Mouse (Mus musculus) layer of hippocampus, postnatal 14 days (tissue): ENCODE measurements around the gene Abca7. TPM values are rescaled to one million over a fixed set of nuclear protein-coding genes. Genes with fewer than 3 reads are reported as not detected.
"Not testable (repeated sequence)": the region's sequence is repeated elsewhere in the genome, so short reads cannot be mapped to it uniquely, and the experiment has no call there.

ENCODE experiments used
- DNase-seq, 2 experiments: peaks; one replicate each; pipeline ENCODE4 v3.0.0; 2021 to 2022; ENCODE audit warnings: low spot score in 2 of 2, mixed read lengths in 1 of 2
- long read RNA-seq, 2 experiments: library from polyadenylated mRNA; stranded (forward); transcript quantifications; one replicate each; pipeline ENCODE4 v2.0.0; 2021
- total RNA-seq, 2 experiments: library from RNA; stranded (reverse); gene quantifications; 2 replicates each; pipeline ENCODE4 v1.2.3; 2021

Gene Abca7
- total RNA-seq: 10 to 100 TPM in 1 of 2 experiments, 1 to 10 TPM in 1; 9.8 to 10.5 TPM
- long read RNA-seq, experiment 1, partial matches to known transcripts: 2 of 10 reads
- long read RNA-seq, experiment 1, other reads (novel, unspliced or antisense): 8 of 10 reads
- long read RNA-seq, experiment 2, full-length matches to known transcripts: 3 of 11 reads
- long read RNA-seq, experiment 2, partial matches to known transcripts: 1 of 11 reads
- long read RNA-seq, experiment 2, other reads (novel, unspliced or antisense): 7 of 11 reads

- peak; percentile 94 to 96 for DNase-seq
These were observed at the start of gene Abca7 for GRCm38 (mm10) chr10:79996272-79997033. Gene Abca7 (plus strand): TSS chr10:79996494.

DNA sequence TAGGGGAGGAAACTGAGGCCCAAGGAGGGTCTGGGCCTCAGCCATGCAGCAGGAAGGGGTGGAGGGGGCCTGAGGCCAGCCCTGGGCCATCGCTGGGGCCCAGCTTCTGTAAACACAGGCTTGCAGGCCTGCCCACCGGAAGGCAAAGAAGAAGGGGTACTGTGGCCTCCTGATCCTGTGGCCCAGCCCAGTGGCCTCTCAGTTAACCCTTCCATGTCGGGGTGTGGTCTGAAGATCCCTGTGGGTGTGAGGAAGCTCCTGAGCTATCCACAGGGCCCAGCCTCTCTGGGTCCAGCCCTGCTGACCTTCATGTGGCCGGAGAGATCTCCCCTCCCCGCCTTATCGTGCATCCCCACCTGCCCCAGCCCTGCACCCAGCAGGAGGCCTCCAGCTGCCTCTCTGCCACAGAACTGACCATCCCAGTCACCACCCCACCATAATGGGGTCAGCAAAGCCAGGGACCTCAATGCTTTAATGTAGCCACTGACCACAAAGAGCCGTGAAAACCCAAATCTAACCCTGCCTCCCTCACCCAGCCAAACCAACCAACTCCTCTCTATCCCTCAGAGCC lies 49.5 kb upstream of the Abca7 start:
- no peak for DNase-seq

DNA sequence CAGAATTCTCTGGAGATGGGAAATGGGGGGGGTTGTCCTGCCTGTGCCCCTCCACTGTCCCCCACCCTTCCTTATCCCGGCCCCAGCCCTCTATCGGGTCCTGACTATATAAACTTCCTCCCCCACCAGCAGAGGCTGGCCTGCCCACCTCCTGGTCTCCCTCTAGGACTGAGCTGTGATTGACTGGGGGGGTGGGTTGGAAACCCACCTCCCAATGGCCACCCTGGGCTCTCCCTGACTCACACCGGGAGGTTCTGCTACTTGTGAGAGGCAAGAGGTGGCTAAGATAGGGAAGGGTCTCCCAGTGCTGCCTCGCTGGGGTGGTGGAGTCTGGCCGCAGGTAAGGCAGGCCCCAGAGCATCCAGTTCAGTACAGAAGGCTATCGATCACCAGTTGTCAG lies 48.8 kb upstream of the Abca7 start:
- DNase-seq: no peak

GRCm38 (mm10) chr10:79949873-79950272 lies 46.4 kb upstream of the Abca7 start:
- no peak for DNase-seq

- no peak for DNase-seq
These were observed 45.6 kb upstream of the Abca7 start for GRCm38 (mm10) chr10:79950661-79951060.

- DNase-seq: no peak
These were observed 42.3 kb upstream of the Abca7 start for GRCm38 (mm10) chr10:79953946-79954345.

GRCm38 (mm10) chr10:79955691-79956090 lies 40.6 kb upstream of the Abca7 start:
- no peak for DNase-seq

GRCm38 (mm10) chr10:79956643-79957154 lies 39.6 kb upstream of the Abca7 start:
- no peak for DNase-seq

GRCm38 (mm10) chr10:79958140-79958816 lies 38.0 kb upstream of the Abca7 start:
- DNase-seq: peak; percentile 71 to 73

GRCm38 (mm10) chr10:79959412-79959811 lies 36.9 kb upstream of the Abca7 start:
- not testable (repeated sequence) for DNase-seq

GRCm38 (mm10) chr10:79959847-79960601 lies 36.3 kb upstream of the Abca7 start, which contains the start of gene Wdr18:
Gene Wdr18 (plus strand): TSS chr10:79960152.
- peak; percentile 100 for DNase-seq

DNA sequence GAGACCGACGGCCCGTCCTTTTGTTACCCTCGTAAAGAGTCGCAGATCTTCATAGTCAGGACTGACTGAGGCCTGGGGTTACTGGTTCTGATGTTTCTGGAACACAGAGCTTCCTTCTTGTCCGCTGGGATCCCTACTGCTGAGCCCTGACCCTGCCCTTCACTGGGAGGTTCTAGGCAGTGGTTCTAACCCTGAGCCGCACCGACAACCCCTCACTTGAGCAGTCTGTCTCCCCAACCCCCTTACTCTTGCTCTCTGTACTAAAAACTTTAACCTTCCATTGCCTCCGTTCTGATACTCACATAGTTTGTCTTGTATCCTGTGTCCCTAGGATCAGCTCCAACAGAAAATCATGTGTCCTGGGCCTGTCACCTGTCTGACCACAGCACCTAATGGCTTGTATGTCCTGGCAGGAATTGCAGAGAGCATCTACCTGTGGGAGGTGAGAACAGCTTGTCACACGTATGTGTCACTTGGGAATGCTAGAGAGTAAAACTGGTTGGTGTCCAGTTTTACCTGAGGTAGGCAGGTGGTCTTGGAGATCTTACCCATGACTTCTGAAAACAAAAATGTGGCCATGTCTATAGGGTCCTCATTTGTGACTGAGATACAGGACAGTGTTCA lies 35.5 kb upstream of the Abca7 start:
- no peak for DNase-seq

GRCm38 (mm10) chr10:79964727-79965126 lies 31.6 kb upstream of the Abca7 start:
- DNase-seq: no peak

DNA sequence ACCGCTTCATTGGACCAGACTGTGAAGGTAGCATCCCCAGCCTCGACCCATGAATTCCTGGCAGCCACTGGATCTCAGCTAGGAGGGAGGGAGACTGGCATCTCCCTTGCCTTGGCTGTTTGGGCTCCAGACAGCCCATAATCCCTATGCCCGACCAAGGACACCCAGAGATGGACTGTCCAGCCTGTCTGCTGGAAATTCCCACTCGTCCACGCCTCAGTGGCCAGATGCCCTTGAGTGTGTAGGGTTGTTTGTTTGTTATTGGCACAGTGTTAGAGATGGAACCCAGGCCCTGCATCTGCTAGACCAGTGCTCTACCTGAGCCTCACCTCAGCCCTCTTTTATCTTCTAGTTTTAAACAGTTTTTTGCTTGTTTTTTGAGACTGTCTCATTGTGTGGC lies 31.0 kb upstream of the Abca7 start:
- no peak for DNase-seq

DNA sequence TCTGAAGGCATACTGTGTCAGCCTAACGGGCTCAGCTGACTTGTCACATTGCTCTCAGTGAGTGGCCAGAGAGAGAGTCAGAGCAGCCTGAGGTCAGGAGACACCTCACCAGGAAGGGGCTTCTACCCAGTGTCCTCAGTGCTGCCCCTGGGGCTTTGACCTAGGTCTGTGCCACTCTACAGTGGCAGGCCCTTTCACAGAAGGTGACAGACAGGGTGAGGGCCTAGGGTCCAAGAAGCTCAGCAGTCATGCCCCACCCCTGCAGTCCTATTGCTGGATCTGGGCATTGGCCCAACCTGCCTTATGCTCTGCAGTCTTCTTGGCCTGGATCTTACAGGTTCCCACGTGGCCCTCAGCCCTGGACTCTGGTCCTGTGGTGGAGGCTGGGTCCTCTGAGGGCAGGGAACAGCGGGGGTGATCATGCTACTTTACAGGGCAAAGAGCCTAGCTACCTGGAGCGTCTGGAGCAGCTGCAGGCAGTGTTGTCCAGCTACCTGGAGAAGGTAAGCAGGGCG lies 29.4 kb upstream of the Abca7 start:
- no peak for DNase-seq

DNA sequence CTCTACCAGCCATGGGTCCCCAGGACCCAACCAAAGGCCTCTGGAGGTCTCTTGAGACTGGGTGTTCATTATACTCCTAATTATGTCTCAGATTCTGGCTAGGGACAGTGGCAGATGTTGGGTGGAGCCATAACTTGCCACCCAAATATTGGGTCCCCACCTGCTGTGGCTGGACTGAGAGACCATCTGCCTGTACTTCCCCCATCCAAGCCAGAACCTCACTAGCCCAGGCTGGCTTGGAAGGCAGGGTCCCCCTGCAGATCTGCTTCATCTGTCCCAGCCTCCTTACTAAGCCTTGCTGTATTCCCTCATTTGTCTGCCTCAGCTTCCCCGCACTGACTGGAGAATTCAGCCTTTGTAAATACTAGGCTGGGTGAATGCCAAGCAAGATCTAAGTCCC lies 28.1 kb upstream of the Abca7 start:
- DNase-seq: no peak

GRCm38 (mm10) chr10:79969124-79969568 lies 27.1 kb upstream of the Abca7 start:
- no peak for DNase-seq

DNA sequence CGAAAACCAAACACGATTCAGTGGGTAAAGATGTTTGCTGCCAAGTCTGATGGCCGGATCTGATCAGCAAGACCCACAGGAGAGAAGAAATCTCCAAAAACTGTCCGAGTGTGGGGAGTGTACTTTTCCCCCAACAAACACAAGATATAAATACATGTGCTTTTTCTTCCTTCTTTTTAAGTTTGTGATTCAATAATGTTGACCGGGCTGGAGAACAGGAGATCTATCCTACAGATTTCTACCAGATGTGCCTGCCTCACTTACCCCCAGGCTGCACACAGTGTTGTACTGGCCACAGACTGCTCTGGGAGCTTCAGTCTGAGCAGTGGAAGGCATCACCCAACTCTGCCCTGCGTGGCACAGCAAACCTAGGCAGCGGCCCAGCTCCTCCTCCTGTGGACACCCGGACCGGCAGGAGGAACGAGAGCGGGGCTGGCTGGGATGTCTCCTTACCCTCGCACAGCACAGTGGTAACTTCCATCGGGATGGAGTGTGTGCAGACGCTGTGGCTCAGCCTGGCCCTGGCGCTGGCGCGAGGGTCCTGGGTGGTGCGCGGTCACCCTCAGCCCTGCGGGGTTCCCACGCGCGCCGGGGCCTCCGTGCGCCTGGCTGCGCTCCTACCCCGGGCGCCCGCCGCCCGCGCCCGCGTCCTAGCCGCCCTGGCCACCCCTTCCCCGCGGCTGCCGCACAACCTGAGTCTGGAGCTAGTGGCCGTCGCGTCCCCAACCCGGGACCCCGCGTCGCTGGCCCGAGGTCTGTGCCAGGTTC lies 25.7 kb upstream of the Abca7 start, which contains the start of gene Grin3b:
Gene Grin3b, plus strand, starts transcription at position 301 of the 768 bp plus-strand sequence.
- DNase-seq: no peak

GRCm38 (mm10) chr10:79971183-79971497 lies 25.2 kb upstream of the Abca7 start:
- DNase-seq: no peak
